Mouse (Mus musculus) naive thymus-derived CD4-positive, alpha-beta T cell, adult 2 months (primary cell): ENCODE results near the gene Gm37240.

Experiments
- DNase-seq: peaks from one replicate; pipeline ENCODE4 v3.0.0-alpha.2; 2011; ENCODE audit warnings: low read depth

Gm37240 gene

GRCm38 (mm10) chr3:85827283-85827682 is 60.0 kb downstream of the Gm37240 start:
- no peak for DNase-seq

GRCm38 (mm10) chr3:85820839-85821548 is 66.3 kb downstream of the Gm37240 start:
- no peak for DNase-seq

GRCm38 (mm10) chr3:85819319-85819718 is 68.0 kb downstream of the Gm37240 start:
- DNase-seq, result no peak

DNA sequence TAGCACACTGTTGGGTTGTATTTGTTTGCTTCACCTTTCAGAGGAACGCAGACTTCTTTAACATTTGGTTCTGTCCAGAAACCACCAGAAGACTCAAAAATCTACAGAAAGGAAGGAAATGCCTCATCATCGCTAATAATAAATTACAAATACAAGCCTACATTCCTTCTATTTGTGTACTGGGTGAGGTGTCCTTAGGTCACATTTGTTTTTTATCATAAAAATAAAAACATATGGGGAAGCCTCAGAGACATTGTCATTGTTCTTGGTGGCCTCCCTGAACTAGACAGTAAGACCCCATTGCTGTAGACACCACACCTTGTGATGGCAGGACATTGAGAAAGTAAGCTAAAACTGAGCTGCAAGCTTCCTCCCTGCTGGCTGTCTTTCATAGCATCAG is 70.1 kb downstream of the Gm37240 start, which contains the start of gene Fam160a1:
Gene Fam160a1 (minus strand): TSS at position 101 of the 400 bp plus-strand sequence.
- DNase-seq, result no peak

GRCm38 (mm10) chr3:85814241-85814640 is 73.1 kb downstream of the Gm37240 start:
- DNase-seq, result no peak

- DNase-seq, result no peak
Observed at GRCm38 (mm10) chr3:85813101-85814014, 74.0 kb downstream of the Gm37240 start.

GRCm38 (mm10) chr3:85812010-85812409 is 75.3 kb downstream of the Gm37240 start:
- no peak for DNase-seq

GRCm38 (mm10) chr3:85793166-85793565 is 94.2 kb downstream of the Gm37240 start:
- no peak for DNase-seq

DNA sequence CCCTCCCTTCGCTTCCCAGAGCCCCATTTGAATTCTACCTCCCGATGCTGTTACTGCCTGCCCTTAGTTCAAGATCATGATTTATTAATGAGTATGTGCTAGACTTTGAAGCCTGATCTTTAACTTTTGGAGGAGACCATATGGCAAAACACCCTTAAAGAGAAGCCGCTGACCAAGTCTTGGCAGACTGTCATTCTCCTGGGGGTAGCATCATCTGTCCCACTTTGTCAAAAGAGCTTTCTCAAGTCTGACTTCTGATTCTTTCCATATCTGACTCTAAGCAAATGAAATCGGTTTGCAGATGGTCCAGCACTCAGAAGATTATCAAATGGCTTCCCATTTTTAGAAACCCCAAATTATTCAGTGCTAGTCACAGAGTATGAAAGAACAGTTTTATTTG is 97.6 kb downstream of the Gm37240 start:
- DNase-seq, result no peak

GRCm38 (mm10) chr3:85786501-85786900 is 100.8 kb downstream of the Gm37240 start:
- DNase-seq, result no peak

DNA sequence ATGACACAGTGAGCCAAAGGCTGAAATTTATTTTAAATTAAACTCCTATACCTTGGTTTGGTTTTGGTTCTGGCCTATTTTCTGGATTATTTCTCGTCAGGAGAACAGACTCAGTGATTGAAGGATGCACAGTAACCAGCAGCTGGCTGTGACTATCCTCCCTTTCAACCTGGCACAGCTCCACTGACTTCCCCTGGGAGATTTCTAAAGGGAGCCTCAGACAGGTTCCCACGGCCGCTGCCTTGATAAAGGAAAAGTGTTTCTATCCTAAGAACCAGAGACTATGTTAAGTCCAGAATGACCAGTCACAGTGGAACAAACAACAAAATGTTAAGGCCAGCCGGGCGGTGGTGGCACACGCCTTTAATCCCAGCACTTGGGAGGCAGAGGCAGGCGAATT is 106.4 kb downstream of the Gm37240 start:
- DNase-seq, result no peak

DNA sequence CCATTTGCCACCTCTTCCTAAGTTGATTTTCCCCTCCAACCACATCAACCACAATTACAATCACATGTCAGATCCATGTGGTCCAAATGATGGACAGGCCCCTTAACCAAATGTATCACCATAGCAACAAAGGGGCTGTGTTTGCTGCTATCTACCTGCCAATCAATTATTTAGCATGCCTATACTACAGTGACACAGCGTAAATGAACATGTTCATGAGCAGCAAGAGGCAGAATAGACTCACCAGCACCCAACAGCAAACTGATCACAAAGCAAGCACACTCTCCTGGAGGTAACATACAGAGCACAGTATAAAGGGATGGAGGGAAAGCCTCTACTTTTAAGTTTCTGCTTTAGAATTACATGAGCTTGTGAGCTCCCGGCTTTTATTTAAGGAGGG is 107.0 kb downstream of the Gm37240 start:
- DNase-seq, result no peak

DNA sequence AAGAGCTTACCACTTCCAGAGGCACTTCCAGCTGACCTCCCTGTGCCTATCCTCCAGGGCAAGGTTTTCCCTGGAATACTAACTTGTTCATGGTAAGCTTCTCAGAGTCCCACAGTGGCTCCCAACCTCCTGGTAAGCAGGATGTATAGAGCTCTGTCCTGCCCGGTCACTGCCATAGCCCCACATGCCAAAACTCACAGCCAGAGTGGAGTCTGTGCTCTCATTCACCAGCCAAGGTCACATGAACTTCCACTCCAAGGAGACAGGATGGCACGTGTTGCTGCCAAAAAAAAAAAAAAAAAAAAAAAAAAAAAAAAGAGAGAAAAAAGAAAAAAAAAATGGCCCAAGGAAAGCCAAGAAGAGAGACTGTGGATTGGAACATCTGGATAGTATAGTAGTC is 109.5 kb downstream of the Gm37240 start:
- DNase-seq, result no peak

- no peak for DNase-seq
Observed at GRCm38 (mm10) chr3:85777356-85777755, 110.0 kb downstream of the Gm37240 start.

DNA sequence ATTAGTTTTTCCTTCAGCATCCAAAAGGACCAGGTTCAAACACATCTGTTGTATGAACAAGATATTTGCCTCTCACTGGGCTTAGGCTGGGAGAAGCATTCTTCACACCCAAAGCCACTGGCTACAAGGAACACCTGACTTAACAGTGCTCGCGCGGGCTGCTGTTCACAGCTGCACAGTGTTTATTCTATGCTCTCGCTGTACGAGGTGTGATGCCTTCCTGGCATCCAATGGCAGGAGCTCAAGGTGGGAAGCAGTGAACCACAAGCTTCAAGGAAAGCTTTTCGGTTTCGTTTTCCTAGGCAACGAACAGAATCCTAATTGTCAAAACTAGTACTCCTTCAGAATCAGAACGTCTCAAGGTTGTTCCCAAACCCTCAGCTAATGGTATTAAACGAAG is 110.6 kb downstream of the Gm37240 start:
- no peak for DNase-seq

- DNase-seq, result no peak
Observed at GRCm38 (mm10) chr3:85776126-85776525, 111.2 kb downstream of the Gm37240 start.

DNA sequence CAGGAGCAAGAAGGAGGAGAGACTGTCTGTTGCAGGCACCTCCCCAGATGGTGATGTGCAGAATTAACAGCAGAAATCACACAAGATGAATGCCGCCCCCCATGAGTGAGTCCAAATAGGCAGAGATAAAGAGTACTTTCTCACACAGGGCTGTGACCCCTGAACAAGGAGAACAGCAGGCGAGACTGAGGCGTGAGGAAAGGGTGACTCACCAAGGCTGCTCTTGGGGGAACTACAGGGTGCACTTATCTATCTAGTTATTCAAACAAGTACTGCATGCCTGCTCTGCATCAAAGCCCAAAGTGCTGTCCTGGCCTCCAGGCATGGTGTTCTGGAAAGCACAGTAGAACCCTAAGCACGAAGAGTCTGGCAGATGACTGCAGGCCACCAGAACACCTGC is 113.4 kb downstream of the Gm37240 start:
- DNase-seq, result no peak

- DNase-seq, result no peak
Observed at GRCm38 (mm10) chr3:85773425-85773824, 113.9 kb downstream of the Gm37240 start.

DNA sequence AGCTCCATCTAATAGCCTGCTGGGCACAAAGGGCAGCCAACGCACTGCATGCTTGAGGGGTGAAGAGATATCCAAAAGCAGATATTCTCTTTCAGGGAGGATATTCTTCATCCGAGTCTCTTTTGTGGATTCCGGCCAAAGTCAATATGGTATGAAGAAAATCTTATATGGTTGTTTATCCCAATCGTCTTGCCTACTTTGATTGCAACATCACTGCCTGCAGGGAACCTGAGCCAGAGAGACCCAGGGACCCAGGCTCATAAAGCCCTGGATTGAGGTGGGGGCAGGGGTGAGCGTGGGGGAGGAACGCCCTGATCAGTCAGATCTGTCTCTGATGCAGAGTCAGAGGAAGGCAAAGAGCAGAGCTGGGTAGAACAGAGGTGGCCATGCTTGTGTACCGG is 122.4 kb downstream of the Gm37240 start:
- DNase-seq, result no peak

DNA sequence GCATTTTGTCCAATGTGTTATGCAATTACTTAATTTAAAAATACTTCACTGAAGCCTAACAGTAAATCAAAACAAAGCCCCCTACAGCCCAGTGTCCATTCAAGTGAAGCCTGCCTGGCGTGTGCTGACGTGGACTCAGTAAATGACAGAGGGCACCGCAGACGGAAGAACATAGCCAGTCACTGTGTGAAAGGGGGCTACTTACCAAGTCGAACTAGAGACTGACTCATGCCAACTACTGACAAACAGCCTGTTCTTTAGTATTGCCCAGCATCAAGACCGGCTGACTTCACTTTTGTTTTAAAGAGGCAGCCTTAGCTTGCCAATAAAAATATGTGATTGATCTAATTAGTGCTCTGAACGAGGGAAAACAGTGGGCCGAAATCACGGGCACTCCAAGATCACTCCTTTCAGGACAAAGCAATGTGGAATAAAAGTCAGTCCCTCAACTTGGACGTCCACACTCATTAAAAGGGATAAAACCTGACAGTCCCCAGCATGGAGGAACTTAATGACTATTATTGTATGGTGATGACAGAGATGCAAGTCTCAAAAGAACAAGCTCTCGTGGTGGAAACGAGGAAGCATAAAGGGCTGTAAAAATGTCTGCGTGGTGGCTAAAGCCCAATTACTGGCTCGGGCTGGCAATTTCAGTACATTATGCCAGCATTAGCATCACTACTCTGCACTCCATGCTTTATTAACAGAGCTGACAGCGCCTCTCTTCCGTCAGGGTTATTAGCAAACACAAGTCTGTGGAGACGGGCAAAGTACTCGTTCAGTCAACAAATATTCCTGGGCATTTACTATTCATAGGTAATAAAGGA is 123.1 kb downstream of the Gm37240 start:
- no peak for DNase-seq

DNA sequence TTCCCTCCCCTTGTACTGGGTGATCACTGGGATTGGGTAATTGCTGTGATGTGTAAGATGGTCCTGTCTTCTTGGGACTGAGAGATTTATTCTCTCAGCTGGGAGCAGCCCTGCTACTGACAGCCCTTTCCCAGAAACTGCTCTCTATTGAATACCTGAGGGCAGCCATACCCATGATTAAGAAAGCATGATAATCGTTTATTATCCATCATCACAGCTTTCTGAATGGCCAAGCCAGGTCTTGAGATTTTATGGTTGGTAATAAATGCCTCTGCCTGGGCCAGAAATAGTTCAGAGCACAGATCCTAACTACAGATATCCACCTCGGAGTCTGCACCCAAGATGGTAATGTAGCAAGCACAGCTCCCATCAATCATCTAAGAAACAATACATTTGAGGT is 129.4 kb downstream of the Gm37240 start:
- DNase-seq, result no peak

DNA sequence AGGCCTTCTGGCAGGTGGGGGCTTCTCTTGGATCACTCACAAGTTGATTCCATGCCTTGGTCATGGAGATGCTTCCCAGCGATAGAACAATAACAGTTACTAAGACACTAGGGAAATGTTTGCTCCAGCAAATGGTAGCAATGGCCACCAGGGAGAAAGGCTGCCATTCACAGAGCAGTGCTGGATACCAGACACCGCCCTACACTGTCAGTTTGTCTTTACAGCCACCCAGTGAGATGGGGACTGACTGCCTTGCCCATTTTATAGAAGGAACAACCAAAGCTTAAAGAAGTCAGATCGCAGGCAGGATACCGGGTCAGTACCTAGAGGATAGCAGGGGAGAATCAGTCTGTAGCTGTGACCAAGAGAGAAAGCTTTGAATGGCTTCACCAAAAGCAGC is 129.9 kb downstream of the Gm37240 start:
- DNase-seq, result no peak
